Mouse (Mus musculus) midbrain, embryonic 10.5 days (tissue): ENCODE data around the gene Saal1. TPM values are rescaled to one million over a fixed set of nuclear protein-coding genes. Genes with fewer than 3 reads are reported as not detected.
"Not testable (repeated sequence)": the region's sequence is repeated elsewhere in the genome, so short reads cannot be mapped to it uniquely, and the experiment has no call there.

Experiments
- DNase-seq: peaks from one replicate; pipeline ENCODE4 v3.0.0-alpha.2; 2017; ENCODE audit warnings: low spot score
- H3K27ac ChIP-seq: fragments of 300-500 bp; sonication (generic); replicated peaks from 2 replicates; pipeline ENCODE4 v1.5.1; 2016; ENCODE audit warnings: mild to moderate bottlenecking
- H3K27me3 ChIP-seq: fragments of 300-500 bp; sonication (generic); 2 replicates; pipeline ENCODE4 v1.6.1; 2016; ENCODE audit warnings: low read depth, mild to moderate bottlenecking; ENCODE audit not compliant: poor library complexity, severe bottlenecking
- H3K36me3 ChIP-seq: fragments of 300-500 bp; sonication (generic); 2 replicates; pipeline ENCODE4 v1.6.1; 2016; ENCODE audit warnings: mild to moderate bottlenecking, moderate library complexity
- H3K4me1 ChIP-seq: fragments of 300-500 bp; sonication (generic); 2 replicates; pipeline ENCODE4 v1.6.1; 2016
- H3K4me3 ChIP-seq: fragments of 300-500 bp; sonication (generic); 2 replicates; pipeline ENCODE4 v1.5.1; 2016; ENCODE audit warnings: mild to moderate bottlenecking, moderate library complexity
- H3K9me3 ChIP-seq: fragments of 300-500 bp; sonication (generic); replicated peaks from 2 replicates; pipeline ENCODE4 v1.6.1; 2016; ENCODE audit warnings: mild to moderate bottlenecking
- WGBS: fragments of 180-500 bp; shearing (Covaris S2); methylation state at CpG from one replicate; pipeline ENCODE4 v1.1.7; 2016; 5-methylcytosine and 5-hydroxymethylcytosine counted together
- polyA plus RNA-seq: library from polyadenylated mRNA; unstranded; fragments of >200 nt; fragmentation: Nextera tagmentation; extraction: Ambion mirVana; gene quantifications from 2 replicates; pipeline ENCODE4 v1.2.1, GENCODE M21; 2016

Gene Saal1
- polyA plus RNA-seq, result 41.7 and 46.6 TPM in 2 replicates

DNA sequence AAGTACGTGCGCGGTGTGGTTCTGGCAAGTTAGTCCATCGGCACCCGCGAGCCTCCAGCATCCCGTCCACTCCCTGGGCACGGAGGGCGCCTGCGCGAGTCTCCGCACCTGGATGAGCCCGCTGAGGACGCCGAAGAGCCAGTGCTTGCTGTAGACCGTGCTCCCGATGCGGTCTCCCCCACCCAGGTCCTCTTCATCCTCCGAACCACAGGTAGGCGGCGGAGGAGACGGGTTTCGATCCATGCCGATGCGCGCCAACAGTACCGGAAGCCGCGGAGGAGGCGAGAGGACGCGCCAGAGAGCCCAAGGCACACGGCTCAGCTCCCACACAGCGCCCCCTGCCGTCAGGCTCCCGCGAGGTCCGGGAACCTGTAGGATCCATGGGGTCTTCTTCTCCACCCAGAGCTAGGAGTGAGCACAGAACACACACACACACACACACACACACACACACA, at the start of gene Saal1:
Saal1 (minus strand) TSS at position 291 of the 455 bp plus-strand sequence.
- under 1% methylated on average over 38 of the region's 38 CpGs for WGBS
- Histone ChIP-seq H3K9me3 (no peaks in the 10 kb centered on the region), H3K4me3 (peak within 1 kb of the TSS; percentile 94), H3K27me3 (no peaks in the 10 kb centered on the region), H3K27ac (peak within 1 kb of the TSS; percentile 97), H3K4me1 (peaks cover 9% of the 10 kb centered on the region), H3K36me3 (peaks cover 35% of the 10 kb centered on the region)
- peak; percentile 94 for DNase-seq

DNA sequence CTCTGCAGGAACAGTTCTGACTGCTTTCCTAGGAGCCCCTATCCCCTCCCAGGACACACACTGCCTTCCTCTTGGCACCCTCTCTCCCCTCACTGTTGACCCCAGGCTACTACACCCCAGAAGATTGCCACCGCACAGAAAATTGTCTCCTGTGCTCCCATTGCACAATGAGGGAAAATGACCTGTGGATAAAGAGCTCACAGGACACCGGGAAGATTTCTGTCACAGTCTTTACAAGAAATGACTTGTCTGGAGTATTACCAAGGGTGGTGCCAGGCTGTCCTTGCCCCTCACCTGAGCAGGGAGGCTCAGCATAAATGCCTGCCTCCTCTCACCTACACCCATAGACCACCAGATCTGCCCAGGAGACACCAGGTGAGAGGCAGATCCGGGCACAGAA, 41.0 kb upstream of the Saal1 start, which contains the start of gene Saa2:
Saa2 (plus strand) TSS at position 301 of the 400 bp plus-strand sequence.
- Histone ChIP-seq H3K4me3 (no peak within 1 kb of the TSS), H3K27ac (no peak within 1 kb of the TSS), H3K36me3 (no peaks in the 10 kb centered on the region), H3K4me1 (peaks cover 7% of the 10 kb centered on the region; the same call in 1 of the 2 replicates), H3K27me3 (no peaks in the 10 kb centered on the region), H3K9me3 (no peaks in the 10 kb centered on the region)
- 83% methylated on average over 3 of the region's 3 CpGs for WGBS
- DNase-seq, result no peak

DNA sequence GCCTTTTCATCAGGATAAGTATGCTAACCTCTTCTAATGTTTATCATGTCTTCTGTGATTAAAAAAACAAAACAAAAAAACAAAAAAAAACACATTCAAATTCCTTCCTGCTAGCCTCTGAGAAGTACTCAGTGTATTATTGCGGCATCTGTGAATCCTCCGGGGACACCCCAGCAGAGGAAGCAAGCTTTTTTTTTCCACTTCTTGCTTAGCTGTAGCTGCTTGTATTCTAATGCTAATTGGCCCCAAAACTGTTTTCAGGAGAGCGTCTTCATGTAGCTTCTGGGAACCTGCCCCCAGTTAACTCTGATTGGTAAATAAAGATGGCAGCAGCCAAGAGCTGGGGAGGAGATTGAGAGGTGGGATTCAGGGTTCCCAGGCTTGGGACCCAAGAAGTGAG, 38.0 kb upstream of the Saal1 start:
- Histone ChIP-seq H3K27me3 (no peaks in the 10 kb centered on the region), H3K4me3 (no peak overlapping the region), H3K9me3 (no peaks in the 10 kb centered on the region), H3K4me1 (peaks cover 7% of the 10 kb centered on the region; the same call in 1 of the 2 replicates), H3K27ac (no peak overlapping the region; the same call in 1 of the 2 replicates), H3K36me3 (no peaks in the 10 kb centered on the region)
- no peak for DNase-seq
- WGBS, result 52% methylated on average over 3 of the region's 3 CpGs

- no peak for DNase-seq
- no peak overlapping the region for H3K4me3 ChIP-seq
- no peak overlapping the region for H3K27ac ChIP-seq
- WGBS, result 89% methylated on average over 7 of the region's 7 CpGs
- H3K9me3 ChIP-seq, result no peaks in the 10 kb centered on the region
- no peaks in the 10 kb centered on the region for H3K27me3 ChIP-seq
- H3K4me1 ChIP-seq, result peaks cover 7% of the 10 kb centered on the region; the same call in 1 of the 2 replicates
- H3K36me3 ChIP-seq, result no peaks in the 10 kb centered on the region
These were observed 35.9 kb upstream of the Saal1 start for GRCm38 (mm10) chr7:46746381-46746780.

- Histone ChIP-seq H3K36me3 (no peaks in the 10 kb centered on the region), H3K4me1 (peaks cover 7% of the 10 kb centered on the region; the same call in 1 of the 2 replicates), H3K4me3 (no peak overlapping the region), H3K27me3 (no peaks in the 10 kb centered on the region), H3K27ac (no peak overlapping the region), H3K9me3 (no peaks in the 10 kb centered on the region)
- WGBS, result 84% methylated on average over 3 of the region's 3 CpGs
- no peak for DNase-seq
These were observed 35.3 kb upstream of the Saal1 start for GRCm38 (mm10) chr7:46745816-46746215.

GRCm38 (mm10) chr7:46742880-46743279, 32.4 kb upstream of the Saal1 start, which contains the start of gene Saa1:
Gene Saa1, minus strand, starts transcription at chr7:46742980.
- H3K27me3 ChIP-seq, H3K27ac ChIP-seq, H3K4me3 ChIP-seq, H3K9me3 ChIP-seq, DNase-seq, H3K4me1 ChIP-seq, H3K36me3 ChIP-seq: not testable (repeated sequence)
- 95% methylated on average over 3 of the region's 3 CpGs for WGBS

- not testable (repeated sequence) for H3K27ac ChIP-seq, H3K27me3 ChIP-seq, H3K9me3 ChIP-seq, H3K36me3 ChIP-seq, H3K4me1 ChIP-seq, H3K4me3 ChIP-seq, DNase-seq
- WGBS, result 87% methylated on average over 5 of the region's 5 CpGs
These were observed 29.6 kb upstream of the Saal1 start for GRCm38 (mm10) chr7:46740041-46740440.

DNA sequence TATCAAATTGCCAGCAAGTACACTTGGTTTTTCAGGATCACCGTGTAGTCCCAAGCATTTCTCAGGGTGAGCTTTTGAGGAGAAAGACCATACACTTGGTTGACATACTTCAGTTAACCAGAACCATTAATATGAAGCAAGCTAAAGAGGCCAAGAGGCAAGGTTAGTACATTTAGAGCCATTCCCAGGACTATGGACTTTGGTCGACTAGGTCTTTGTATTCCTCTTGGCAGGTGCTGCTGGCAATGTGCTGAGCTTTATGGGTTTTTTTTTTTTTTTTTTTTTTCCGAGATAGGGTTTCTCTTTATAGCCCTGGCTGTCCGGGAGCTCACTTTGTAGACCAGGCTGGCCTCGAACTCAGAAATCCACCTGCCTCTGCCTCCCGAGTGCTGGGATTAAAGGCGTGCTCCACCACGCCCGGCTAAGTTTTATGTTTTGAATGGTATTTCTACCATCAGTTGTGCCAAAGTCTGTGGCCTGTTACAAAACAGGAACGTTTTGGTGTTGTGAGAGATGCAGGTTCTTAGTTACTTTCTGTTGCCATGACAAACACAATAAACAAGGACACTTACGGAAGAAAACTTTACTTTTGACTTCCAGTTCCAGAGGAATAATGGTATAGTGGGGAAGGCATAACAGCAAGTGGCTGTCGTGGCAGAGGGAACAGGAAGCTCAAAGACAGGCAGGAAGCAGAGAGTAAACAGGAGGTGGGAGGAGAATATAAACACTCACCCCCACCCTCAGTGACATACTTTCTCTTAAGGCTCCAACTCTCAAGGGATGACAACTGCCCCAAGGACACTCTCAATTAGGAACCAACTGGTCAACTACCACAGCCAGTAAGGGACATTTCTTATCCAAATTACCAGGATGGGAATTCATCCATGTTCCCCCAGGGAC, 28.3 kb upstream of the Saal1 start:
- no peak for DNase-seq
- Histone ChIP-seq H3K4me1 (no peaks in the 10 kb centered on the region), H3K36me3 (no peaks in the 10 kb centered on the region), H3K27me3 (no peaks in the 10 kb centered on the region), H3K27ac (no peak overlapping the region), H3K4me3 (no peak overlapping the region), H3K9me3 (no peaks in the 10 kb centered on the region)
- WGBS, result 86% methylated on average over 12 of the region's 12 CpGs

DNA sequence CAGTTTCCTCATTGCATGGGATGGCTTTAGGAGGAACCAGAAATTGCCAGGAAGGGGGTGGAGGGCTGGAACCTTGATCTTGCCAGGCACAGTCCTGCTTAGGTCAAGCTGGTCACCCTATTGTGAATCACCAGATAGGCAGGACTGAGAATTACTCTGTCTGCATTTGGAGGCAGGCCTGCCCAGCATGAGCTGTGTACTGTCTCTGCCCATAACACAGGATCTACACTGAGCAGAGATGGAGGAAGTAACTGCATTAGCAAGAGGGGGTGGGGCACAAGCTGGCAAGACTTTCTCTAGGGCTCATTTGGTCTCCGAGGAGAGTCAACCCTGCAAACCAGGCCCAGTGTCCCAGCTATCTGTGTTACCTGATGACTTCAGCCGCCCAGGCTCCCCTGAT, 24.5 kb upstream of the Saal1 start:
- H3K9me3 ChIP-seq, result no peaks in the 10 kb centered on the region
- no peak overlapping the region for H3K4me3 ChIP-seq
- no peak overlapping the region for H3K27ac ChIP-seq
- H3K4me1 ChIP-seq, result no peaks in the 10 kb centered on the region
- DNase-seq, result no peak
- WGBS, result 83% methylated on average over 2 of the region's 2 CpGs
- no peaks in the 10 kb centered on the region for H3K36me3 ChIP-seq
- H3K27me3 ChIP-seq, result no peaks in the 10 kb centered on the region

DNA sequence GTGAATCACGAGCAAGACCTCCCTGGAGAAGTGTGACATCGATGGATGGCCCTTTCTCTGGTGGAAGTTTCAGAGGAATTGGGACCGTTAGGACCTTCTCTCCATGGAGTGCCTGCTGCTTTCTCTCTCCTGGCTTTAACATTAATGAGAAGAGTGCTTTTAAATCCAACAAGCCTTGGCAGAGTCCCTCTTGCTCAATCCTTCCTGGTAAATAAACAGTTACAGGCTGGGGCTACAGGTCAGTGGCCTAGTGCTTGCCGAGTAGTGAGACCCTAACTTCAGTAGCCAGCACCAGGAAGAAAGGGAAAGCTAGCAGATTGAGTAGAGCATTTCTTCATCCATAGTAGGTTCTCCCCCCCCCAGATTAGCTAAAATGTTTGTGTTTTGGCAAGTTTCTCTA, 22.0 kb upstream of the Saal1 start, which contains the start of gene Saa4:
Saa4 (minus strand) TSS at position 146 of the 400 bp plus-strand sequence.
- H3K27me3 ChIP-seq, result no peaks in the 10 kb centered on the region
- DNase-seq, result no peak
- H3K27ac ChIP-seq, result no peak within 1 kb of the TSS
- no peaks in the 10 kb centered on the region for H3K4me1 ChIP-seq
- WGBS, result 85% methylated on average over 4 of the region's 4 CpGs
- no peak within 1 kb of the TSS for H3K4me3 ChIP-seq
- no peaks in the 10 kb centered on the region for H3K36me3 ChIP-seq
- no peaks in the 10 kb centered on the region for H3K9me3 ChIP-seq

DNA sequence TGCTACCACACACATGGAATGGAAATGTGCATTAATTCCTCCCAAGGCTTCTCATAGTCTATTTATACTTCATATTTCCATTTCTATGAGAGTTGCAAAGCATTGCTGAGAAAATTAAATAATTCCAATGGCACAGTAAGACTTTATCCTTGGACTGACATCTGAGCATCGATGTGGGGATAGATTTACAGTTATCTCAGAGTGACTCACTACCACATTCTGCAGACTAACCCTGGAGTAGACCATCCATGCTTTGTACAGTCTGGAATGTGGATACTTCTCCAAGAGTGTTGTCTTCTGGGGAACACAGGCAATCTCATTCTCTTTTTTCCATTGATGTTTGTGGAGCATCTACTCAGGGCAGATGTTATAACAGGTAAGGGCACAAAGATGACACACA, 17.1 kb upstream of the Saal1 start:
- Histone ChIP-seq H3K9me3 (no peaks in the 10 kb centered on the region), H3K4me3 (no peak overlapping the region), H3K36me3 (no peaks in the 10 kb centered on the region), H3K27me3 (no peaks in the 10 kb centered on the region), H3K4me1 (no peaks in the 10 kb centered on the region), H3K27ac (no peak overlapping the region)
- DNase-seq, result no peak
- 85% methylated on average over 1 of the region's 1 CpGs for WGBS

GRCm38 (mm10) chr7:46724396-46724795, 13.9 kb upstream of the Saal1 start:
- H3K4me1 ChIP-seq, result no peaks in the 10 kb centered on the region
- no peak overlapping the region for H3K27ac ChIP-seq
- no peak for DNase-seq
- 83% methylated on average over 5 of the region's 5 CpGs for WGBS
- no peaks in the 10 kb centered on the region for H3K9me3 ChIP-seq
- no peak overlapping the region for H3K4me3 ChIP-seq
- 0 out of 2 replicates have a peak, but pooled peaks cover 7% of the 10 kb centered on the region for H3K27me3 ChIP-seq
- no peaks in the 10 kb centered on the region for H3K36me3 ChIP-seq

- WGBS, result 92% methylated on average over 3 of the region's 3 CpGs
- H3K27me3 ChIP-seq, result 0 out of 2 replicates have a peak, but pooled peaks cover 7% of the 10 kb centered on the region
- H3K36me3 ChIP-seq, result no peaks in the 10 kb centered on the region
- H3K4me3 ChIP-seq, result no peak overlapping the region
- DNase-seq, result no peak
- H3K4me1 ChIP-seq, result no peaks in the 10 kb centered on the region
- no peaks in the 10 kb centered on the region for H3K9me3 ChIP-seq
- no peak overlapping the region for H3K27ac ChIP-seq
These were observed 13.4 kb upstream of the Saal1 start for GRCm38 (mm10) chr7:46723849-46724248.
